Mouse (Mus musculus) neural tube, embryonic 14.5 days (tissue): ENCODE data around the gene Rtl3. TPM values are rescaled to one million over a fixed set of nuclear protein-coding genes. Genes with fewer than 3 reads are reported as not detected.

ENCODE experiments used
- ATAC-seq: fragments of 200-750 bp; cut with Nextera tagmentation; 2 replicates; pipeline ENCODE4 v1.8.0; 2017; ENCODE audit warnings: low read depth, mild to moderate bottlenecking, moderate TSS enrichment, moderate library complexity
- H3K27ac ChIP-seq: fragments of 300-500 bp; sonication (generic); 2 replicates; pipeline ENCODE4 v1.5.1; 2014; ENCODE audit warnings: low read depth, mild to moderate bottlenecking, control low read depth, low read length, moderate library complexity, mixed read lengths
- H3K27me3 ChIP-seq: fragments of 300-500 bp; sonication (generic); 2 replicates; pipeline ENCODE4 v1.6.1; 2014; ENCODE audit warnings: low read length; ENCODE audit not compliant: control insufficient read depth, insufficient read depth
- H3K36me3 ChIP-seq: fragments of 300-500 bp; sonication (generic); 2 replicates; pipeline ENCODE4 v1.6.1; 2014; ENCODE audit warnings: low read length, mixed read lengths; ENCODE audit not compliant: control insufficient read depth, insufficient read depth
- H3K4me1 ChIP-seq: fragments of 300-500 bp; sonication (generic); 2 replicates; pipeline ENCODE4 v1.6.1; 2014; ENCODE audit warnings: low read length; ENCODE audit not compliant: control insufficient read depth, insufficient read depth
- H3K4me2 ChIP-seq: fragments of 300-500 bp; sonication (generic); 2 replicates; pipeline ENCODE4 v1.6.1; 2014; ENCODE audit warnings: mild to moderate bottlenecking, low read depth, low read length, control low read depth
- H3K4me3 ChIP-seq: fragments of 300-500 bp; sonication (generic); 2 replicates; pipeline ENCODE4 v1.5.1; 2014; ENCODE audit warnings: low read depth, low read length, control low read depth, mixed read lengths
- H3K9ac ChIP-seq: fragments of 300-500 bp; sonication (generic); replicated peaks from 2 replicates; pipeline ENCODE4 v1.6.1; 2014; ENCODE audit warnings: low read depth, mild to moderate bottlenecking, control low read depth, low read length, mixed read lengths
- H3K9me3 ChIP-seq: fragments of 300-500 bp; sonication (generic); 2 replicates; pipeline ENCODE4 v1.6.1; 2016; ENCODE audit warnings: low read length; ENCODE audit not compliant: control insufficient read depth
- WGBS: fragments of 180-500 bp; shearing (Covaris S2); extraction: QIAGEN DNeasy Blood & Tissue Kit; methylation state at CpG from one replicate; pipeline ENCODE4 v1.1.7; 2014; 5-methylcytosine and 5-hydroxymethylcytosine counted together
- polyA plus RNA-seq: library from polyadenylated mRNA; unstranded; fragments of >200 nt; fragmentation: Nextera tagmentation; extraction: Ambion mirVana; gene quantifications from 2 replicates; pipeline ENCODE4 v1.2.1, GENCODE M21; 2014

The Rtl3 gene
- polyA plus RNA-seq, 1 experiment from 2014 or later, result 0.42 TPM

GRCm38 (mm10) chrX:106794686-106795085 is 45.8 kb downstream of the Rtl3 start:
- ATAC-seq, result no peak
- WGBS, result 4% methylated on average over 2 of the region's 2 CpGs
- no peaks in the 10 kb centered on the region for H3K27me3 ChIP-seq

More at GRCm38 (mm10) chrX:106794686-106795085, 45.8 kb downstream of the Rtl3 start:
- H3K27ac ChIP-seq, result no peak overlapping the region
- H3K4me3 ChIP-seq, result no peak overlapping the region
- no peaks in the 10 kb centered on the region for H3K4me1 ChIP-seq
- no peaks in the 10 kb centered on the region for H3K9me3 ChIP-seq
- H3K4me2 ChIP-seq, result no peak overlapping the region
- H3K36me3 ChIP-seq, result no peaks in the 10 kb centered on the region
- H3K9ac ChIP-seq, result no peak overlapping the region

Other genes starting within 250 kb of the Rtl3 start
- gene Cysltr1, start 237.0 kb downstream of the Rtl3 start, polyA plus RNA-seq, result 0.12 and 0.84 TPM in 2 replicates
- 6.1 and 10.4 TPM in 2 replicates for gene Lpar4, start 80.0 kb upstream of the Rtl3 start, polyA plus RNA-seq
- not detected in 2 replicates for gene P2ry10, start 247.8 kb upstream of the Rtl3 start, polyA plus RNA-seq